Mouse (Mus musculus): ENCODE measurements at regions not wholly inside any gene's neighbourhood (a gene's known extent, or its start where the extent isn't known, plus 50 kb on each side); places are given as distances from the start of the nearest gene placed in this dataset.
A peak's percentile ranks its signal among the peaks of the same experiment; 100 is the strongest.

DNA sequence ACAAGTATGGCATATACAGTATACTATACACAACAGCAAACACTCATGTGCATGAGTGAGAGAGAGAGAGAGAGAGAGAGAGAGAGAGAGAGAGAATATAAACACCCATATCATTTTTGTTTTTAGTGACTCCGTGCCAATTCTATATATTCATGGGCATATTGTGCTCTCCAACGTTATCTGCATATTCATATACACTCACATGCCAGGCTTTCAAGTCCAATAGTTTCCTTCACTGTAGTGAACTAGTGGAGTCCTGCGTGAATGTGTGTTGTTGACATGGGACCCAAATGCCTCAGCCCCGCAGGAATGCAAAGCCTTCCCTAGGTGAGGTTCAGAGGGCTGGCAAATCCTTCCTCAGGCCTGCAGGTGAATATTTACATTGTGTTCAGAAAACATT, 53.4 kb upstream of the Nab1 start:
- H3K9me3 ChIP-seq (ENCODE audit: low read length), result no peaks in the 10 kb centered on the region
- no peak overlapping the region for H3K27ac ChIP-seq (ENCODE audit: low read length)
- WGBS, result 64% methylated on average over 4 of the region's 4 CpGs
- no peaks in the 10 kb centered on the region for H3K4me1 ChIP-seq (ENCODE audit: insufficient read depth, low read length)
- ATAC-seq (ENCODE audit: low FRiP score, low TSS enrichment), result no peak
- H3K4me3 ChIP-seq (ENCODE audit: low read length), result no peak overlapping the region
- H3K36me3 ChIP-seq (ENCODE audit: insufficient read depth, low read length), result no peaks in the 10 kb centered on the region
- no peak overlapping the region for H3K4me2 ChIP-seq (replicated peaks; ENCODE audit: low read depth, low read length)
- no peak overlapping the region for H3K9ac ChIP-seq (replicated peaks; ENCODE audit: low read length)
- no peaks in the 10 kb centered on the region for H3K27me3 ChIP-seq (ENCODE audit: insufficient read depth, low read length)

DNA sequence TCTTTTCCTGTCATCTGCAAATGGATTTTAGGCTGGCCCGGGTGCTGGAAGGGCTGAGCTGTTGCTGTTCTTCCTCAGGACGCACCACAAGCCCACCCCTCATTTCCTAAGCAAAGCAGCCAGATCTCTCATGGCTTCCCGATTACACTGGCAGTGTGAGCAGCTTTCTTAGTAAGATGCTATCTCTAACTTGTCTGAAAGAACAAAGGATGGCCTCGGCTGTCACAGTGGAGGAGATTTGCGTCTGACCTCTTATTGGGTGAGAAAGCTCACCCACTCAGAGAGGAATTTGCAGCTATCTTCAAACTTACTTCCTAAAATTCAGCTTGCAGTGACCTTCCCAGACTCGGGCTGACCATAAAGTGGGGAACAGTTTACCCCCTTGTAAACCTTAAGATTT, 64.7 kb upstream of the Nemp2 start:
- ATAC-seq (ENCODE audit: low FRiP score, low TSS enrichment), result no peak
- H3K9me3 ChIP-seq (ENCODE audit: low read length), result no peaks in the 10 kb centered on the region
- H3K9ac ChIP-seq (replicated peaks; ENCODE audit: low read length), result no peak overlapping the region
- H3K36me3 ChIP-seq (ENCODE audit: insufficient read depth, low read length), result no peaks in the 10 kb centered on the region
- no peak overlapping the region for H3K27ac ChIP-seq (ENCODE audit: low read length)
- H3K27me3 ChIP-seq (ENCODE audit: insufficient read depth, low read length), result no peaks in the 10 kb centered on the region
- no peak overlapping the region for H3K4me2 ChIP-seq (replicated peaks; ENCODE audit: low read depth, low read length)
- H3K4me1 ChIP-seq (ENCODE audit: insufficient read depth, low read length), result no peaks in the 10 kb centered on the region; the same call in 1 of the 2 replicates
- no peak overlapping the region for H3K4me3 ChIP-seq (ENCODE audit: low read length)
- 31% methylated on average over 6 of the region's 6 CpGs for WGBS

- Histone ChIP-seq H3K9ac (replicated peaks; ENCODE audit: low read length) (no peak overlapping the region), H3K9me3 (ENCODE audit: low read length) (no peaks in the 10 kb centered on the region), H3K27ac (ENCODE audit: low read length) (no peak overlapping the region), H3K4me2 (replicated peaks; ENCODE audit: low read depth, low read length) (no peak overlapping the region), H3K36me3 (ENCODE audit: insufficient read depth, low read length) (no peaks in the 10 kb centered on the region), H3K27me3 (ENCODE audit: insufficient read depth, low read length) (no peaks in the 10 kb centered on the region), H3K4me1 (ENCODE audit: insufficient read depth, low read length) (no peaks in the 10 kb centered on the region), H3K4me3 (ENCODE audit: low read length) (no peak overlapping the region)
- no peak for ATAC-seq (ENCODE audit: low FRiP score, low TSS enrichment)
- 72% methylated on average over 5 of the region's 5 CpGs for WGBS
Measured at GRCm38 (mm10) chr1:52571674-52572073, 58.8 kb upstream of the Nemp2 start.

- ATAC-seq (ENCODE audit: low FRiP score, low TSS enrichment), result peak; percentile 85
- no peak overlapping the region for H3K4me2 ChIP-seq (replicated peaks; ENCODE audit: low read depth, low read length)
- H3K36me3 ChIP-seq (ENCODE audit: insufficient read depth, low read length), result no peaks in the 10 kb centered on the region
- no peaks in the 10 kb centered on the region for H3K9me3 ChIP-seq (ENCODE audit: low read length)
- peaks cover 14% of the 10 kb centered on the region for H3K4me1 ChIP-seq (ENCODE audit: insufficient read depth, low read length)
- H3K9ac ChIP-seq (replicated peaks; ENCODE audit: low read length), result no peak overlapping the region
- no peaks in the 10 kb centered on the region for H3K27me3 ChIP-seq (ENCODE audit: insufficient read depth, low read length)
- WGBS, result 25% methylated on average over 5 of the region's 5 CpGs
- H3K4me3 ChIP-seq (ENCODE audit: low read length), result no peak overlapping the region
- H3K27ac ChIP-seq (ENCODE audit: low read length), result peak overlapping the region; percentile 60
Measured at GRCm38 (mm10) chr1:52578298-52579056, 52.0 kb upstream of the Nemp2 start.

- Histone ChIP-seq H3K4me2 (replicated peaks; ENCODE audit: low read depth, low read length) (no peak overlapping the region), H3K4me1 (ENCODE audit: insufficient read depth, low read length) (peaks cover 14% of the 10 kb centered on the region), H3K36me3 (ENCODE audit: insufficient read depth, low read length) (no peaks in the 10 kb centered on the region), H3K27me3 (ENCODE audit: insufficient read depth, low read length) (no peaks in the 10 kb centered on the region), H3K27ac (ENCODE audit: low read length) (no peak overlapping the region), H3K9me3 (ENCODE audit: low read length) (no peaks in the 10 kb centered on the region), H3K4me3 (ENCODE audit: low read length) (no peak overlapping the region), H3K9ac (replicated peaks; ENCODE audit: low read length) (no peak overlapping the region)
- peak; percentile 35; the same call in 1 of the 2 replicates for ATAC-seq (ENCODE audit: low FRiP score, low TSS enrichment)
- 87% methylated on average over 4 of the region's 4 CpGs for WGBS
Measured at GRCm38 (mm10) chr1:52580132-52580896, 50.2 kb upstream of the Nemp2 start.
